Mouse (Mus musculus) embryonic facial prominence, embryonic 14.5 days (tissue): ENCODE measurements around the gene Gpr132. TPM values are rescaled to one million over a fixed set of nuclear protein-coding genes. Genes with fewer than 3 reads are reported as not detected.
A peak's percentile ranks its signal among the peaks of the same experiment; 100 is the strongest.

Experiments used
- ATAC-seq: fragments of 200-750 bp; cut with Nextera tagmentation; 2 replicates; pipeline ENCODE4 v1.8.0; 2017; ENCODE audit warnings: low read depth, moderate number of reproducible peaks, moderate TSS enrichment
- DNase-seq: peaks from one replicate; pipeline ENCODE4 v3.0.0-alpha.2; 2015; ENCODE audit warnings: low spot score
- H3K27ac ChIP-seq: fragments of 300-500 bp; sonication (generic); replicated peaks from 2 replicates; pipeline ENCODE4 v1.5.1; 2014; ENCODE audit warnings: low read depth, mild to moderate bottlenecking, low read length, moderate library complexity
- H3K27me3 ChIP-seq: fragments of 300-500 bp; sonication (generic); replicated peaks from 2 replicates; pipeline ENCODE4 v1.6.1; 2014; ENCODE audit warnings: low read length; ENCODE audit not compliant: control insufficient read depth, insufficient read depth
- H3K36me3 ChIP-seq: fragments of 300-500 bp; sonication (generic); 2 replicates; pipeline ENCODE4 v1.6.1; 2014; ENCODE audit warnings: low read length, mixed read lengths; ENCODE audit not compliant: control insufficient read depth, insufficient read depth
- H3K4me1 ChIP-seq: fragments of 300-500 bp; sonication (generic); 2 replicates; pipeline ENCODE4 v1.6.1; 2014; ENCODE audit warnings: antibody characterized with exemption, low read length; ENCODE audit not compliant: control insufficient read depth, insufficient read depth
- H3K4me2 ChIP-seq: fragments of 300-500 bp; sonication (generic); 2 replicates; pipeline ENCODE4 v1.6.1; 2014; ENCODE audit warnings: low read depth, mild to moderate bottlenecking, low read length, moderate library complexity, mixed read lengths
- H3K4me3 ChIP-seq: fragments of 300-500 bp; sonication (generic); 2 replicates; pipeline ENCODE4 v1.5.1; 2014; ENCODE audit warnings: low read depth, mild to moderate bottlenecking, low read length
- H3K9ac ChIP-seq: fragments of 300-500 bp; sonication (generic); 2 replicates; pipeline ENCODE4 v1.6.1; 2014; ENCODE audit warnings: low read depth, mild to moderate bottlenecking, low read length, moderate library complexity, mixed read lengths
- H3K9me3 ChIP-seq: fragments of 300-500 bp; sonication (generic); 2 replicates; pipeline ENCODE4 v1.6.1; 2016; ENCODE audit warnings: low read length; ENCODE audit not compliant: control insufficient read depth
- WGBS: fragments of 180-500 bp; shearing (Covaris S2); extraction: QIAGEN DNeasy Blood & Tissue Kit; methylation state at CpG from one replicate; pipeline ENCODE4 v1.1.7; 2014; 5-methylcytosine and 5-hydroxymethylcytosine counted together
- polyA plus RNA-seq: library from polyadenylated mRNA; unstranded; fragments of >200 nt; fragmentation: Nextera tagmentation; extraction: Ambion mirVana; gene quantifications from 2 replicates; pipeline ENCODE4 v1.2.1, GENCODE M21; 2014

Gpr132 gene
- polyA plus RNA-seq, 1 experiment from 2014 or later: 0.54 TPM

DNA sequence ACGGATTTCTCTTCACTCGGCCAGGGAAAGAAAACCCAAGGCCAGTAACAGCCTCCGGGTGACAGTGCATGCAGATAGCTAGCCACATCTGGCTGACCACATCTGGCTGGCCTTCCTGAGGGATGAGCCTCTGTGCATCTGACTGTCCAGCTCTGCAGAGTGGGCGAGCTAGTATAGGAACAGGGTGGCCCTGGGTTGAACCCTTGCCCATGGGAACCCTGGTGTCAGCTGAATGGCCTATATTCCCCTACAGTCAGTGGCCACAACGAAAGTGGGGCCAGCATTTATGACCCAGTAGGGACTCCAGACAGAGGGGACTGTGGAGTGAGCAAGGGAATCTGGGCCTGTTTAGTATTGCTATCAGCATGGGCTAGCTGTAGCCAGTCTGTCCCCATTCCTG, 37.0 kb upstream of the Gpr132 start:
- DNase-seq (no peak), ATAC-seq (no peak)
- 91% methylated on average over 5 of the region's 5 CpGs for WGBS
- Histone ChIP-seq H3K9me3 (no peaks in the 10 kb centered on the region), H3K9ac (no peak overlapping the region), H3K27ac (no peak overlapping the region), H3K4me3 (no peak overlapping the region), H3K4me2 (no peak overlapping the region), H3K27me3 (no peaks in the 10 kb centered on the region), H3K36me3 (no peaks in the 10 kb centered on the region), H3K4me1 (no peaks in the 10 kb centered on the region)

DNA sequence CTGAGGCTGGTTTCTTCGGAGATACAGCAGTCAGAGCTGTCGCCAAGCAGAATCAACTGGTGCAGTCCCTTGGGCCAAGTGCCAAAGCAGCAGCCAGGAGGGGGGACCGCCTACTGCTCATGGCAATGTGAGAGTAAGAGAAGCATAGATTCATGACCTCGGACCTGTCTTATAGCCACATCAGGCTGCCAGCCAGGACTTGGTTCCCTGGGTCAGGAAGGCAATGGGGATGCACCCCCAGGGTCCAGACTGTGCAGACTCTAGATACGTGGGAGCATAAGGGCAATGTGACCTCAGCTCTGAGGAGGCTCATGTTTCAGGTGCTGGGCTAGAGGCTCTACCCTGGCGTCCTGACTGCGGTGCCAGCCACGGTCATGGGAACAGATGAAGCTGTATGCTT, 35.9 kb upstream of the Gpr132 start:
- H3K4me1 ChIP-seq: no peaks in the 10 kb centered on the region
- no peak overlapping the region for H3K4me3 ChIP-seq
- no peak overlapping the region for H3K27ac ChIP-seq
- no peaks in the 10 kb centered on the region for H3K27me3 ChIP-seq
- no peak overlapping the region for H3K4me2 ChIP-seq
- 60% methylated on average over 8 of the region's 8 CpGs for WGBS
- H3K36me3 ChIP-seq: no peaks in the 10 kb centered on the region
- no peaks in the 10 kb centered on the region for H3K9me3 ChIP-seq
- no peak for ATAC-seq
- DNase-seq: no peak
- no peak overlapping the region for H3K9ac ChIP-seq

DNA sequence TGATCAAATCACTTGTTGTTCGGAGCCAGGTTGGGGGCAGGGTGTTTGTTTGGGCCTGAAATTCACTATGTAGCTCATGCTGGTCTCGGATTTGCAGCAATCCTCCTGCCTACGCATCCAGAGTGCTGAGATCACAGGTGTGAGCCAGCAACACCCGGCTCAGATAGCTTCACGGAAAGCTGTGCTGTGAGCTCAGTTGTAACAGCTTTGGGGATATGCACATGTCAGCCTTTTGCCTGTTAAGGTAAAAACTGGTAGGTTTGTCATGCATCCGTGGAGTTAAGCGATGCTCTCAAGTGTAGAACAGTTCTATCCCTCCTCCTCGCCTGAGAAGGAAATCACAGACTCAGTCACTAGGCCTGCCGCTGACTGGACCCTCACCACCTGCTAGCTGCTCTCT, 32.6 kb upstream of the Gpr132 start:
- Histone ChIP-seq H3K4me2 (no peak overlapping the region), H3K4me1 (peaks cover 6% of the 10 kb centered on the region; the same call in 1 of the 2 replicates), H3K9ac (no peak overlapping the region), H3K9me3 (no peaks in the 10 kb centered on the region), H3K36me3 (no peaks in the 10 kb centered on the region), H3K27ac (no peak overlapping the region), H3K27me3 (no peaks in the 10 kb centered on the region), H3K4me3 (no peak overlapping the region)
- WGBS: 86% methylated on average over 9 of the region's 9 CpGs
- DNase-seq (no peak), ATAC-seq (no peak)

DNA sequence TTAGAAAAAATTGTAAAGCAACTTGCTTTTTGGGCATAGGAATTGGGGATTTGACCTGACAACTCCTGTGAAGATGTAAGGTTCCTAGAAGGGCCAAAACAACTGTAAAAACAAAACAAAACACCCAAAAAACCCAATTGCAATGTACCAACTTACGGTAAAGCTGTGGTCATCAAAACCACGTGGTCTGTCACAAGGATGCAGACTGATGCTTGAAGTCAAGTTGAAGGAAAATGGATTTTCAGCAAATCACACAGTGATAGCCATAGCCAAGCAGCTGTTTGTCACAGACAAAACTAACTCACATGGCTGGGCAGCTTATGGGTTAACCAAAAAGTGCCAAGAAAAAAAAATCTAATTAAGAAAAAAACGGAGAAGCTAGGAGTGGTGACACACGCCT, 30.9 kb upstream of the Gpr132 start:
- no peak for DNase-seq
- WGBS: 40% methylated on average over 4 of the region's 4 CpGs
- ATAC-seq: no peak

DNA sequence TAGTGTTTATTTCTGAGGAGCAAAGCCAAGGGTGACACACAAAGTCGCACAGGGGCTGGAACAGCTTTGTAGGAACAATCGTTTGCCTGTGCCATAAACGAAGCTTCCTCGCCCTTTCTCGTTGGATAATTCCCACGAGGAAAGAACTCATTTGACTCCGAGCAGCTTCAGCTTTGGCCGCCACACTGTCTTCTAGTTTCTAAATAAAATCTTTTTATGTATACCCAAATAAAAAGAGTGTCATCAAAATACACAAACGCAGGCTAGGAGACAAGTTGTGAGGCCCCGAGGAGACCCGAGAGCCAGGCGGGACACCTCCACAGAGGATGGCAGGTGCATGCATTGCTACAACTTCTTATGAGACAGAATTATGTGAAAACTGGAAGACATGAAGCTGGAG, 30.3 kb upstream of the Gpr132 start:
- no peak overlapping the region for H3K27ac ChIP-seq
- DNase-seq (no peak), ATAC-seq (no peak)
- H3K4me2 ChIP-seq: no peak overlapping the region
- no peaks in the 10 kb centered on the region for H3K9me3 ChIP-seq
- H3K4me1 ChIP-seq: peaks cover 6% of the 10 kb centered on the region; the same call in 1 of the 2 replicates
- H3K27me3 ChIP-seq: no peaks in the 10 kb centered on the region
- H3K36me3 ChIP-seq: no peaks in the 10 kb centered on the region
- no peak overlapping the region for H3K9ac ChIP-seq
- no peak overlapping the region for H3K4me3 ChIP-seq
- WGBS: 69% methylated on average over 12 of the region's 12 CpGs

More for the DNA sequence above, 30.9 kb upstream of the Gpr132 start:
- peaks cover 6% of the 10 kb centered on the region; the same call in 1 of the 2 replicates for H3K4me1 ChIP-seq
- H3K27ac ChIP-seq: no peak overlapping the region
- H3K4me2 ChIP-seq: no peak overlapping the region
- H3K9me3 ChIP-seq: no peaks in the 10 kb centered on the region
- no peak overlapping the region for H3K4me3 ChIP-seq
- H3K36me3 ChIP-seq: no peaks in the 10 kb centered on the region
- no peaks in the 10 kb centered on the region for H3K27me3 ChIP-seq
- H3K9ac ChIP-seq: no peak overlapping the region

DNA sequence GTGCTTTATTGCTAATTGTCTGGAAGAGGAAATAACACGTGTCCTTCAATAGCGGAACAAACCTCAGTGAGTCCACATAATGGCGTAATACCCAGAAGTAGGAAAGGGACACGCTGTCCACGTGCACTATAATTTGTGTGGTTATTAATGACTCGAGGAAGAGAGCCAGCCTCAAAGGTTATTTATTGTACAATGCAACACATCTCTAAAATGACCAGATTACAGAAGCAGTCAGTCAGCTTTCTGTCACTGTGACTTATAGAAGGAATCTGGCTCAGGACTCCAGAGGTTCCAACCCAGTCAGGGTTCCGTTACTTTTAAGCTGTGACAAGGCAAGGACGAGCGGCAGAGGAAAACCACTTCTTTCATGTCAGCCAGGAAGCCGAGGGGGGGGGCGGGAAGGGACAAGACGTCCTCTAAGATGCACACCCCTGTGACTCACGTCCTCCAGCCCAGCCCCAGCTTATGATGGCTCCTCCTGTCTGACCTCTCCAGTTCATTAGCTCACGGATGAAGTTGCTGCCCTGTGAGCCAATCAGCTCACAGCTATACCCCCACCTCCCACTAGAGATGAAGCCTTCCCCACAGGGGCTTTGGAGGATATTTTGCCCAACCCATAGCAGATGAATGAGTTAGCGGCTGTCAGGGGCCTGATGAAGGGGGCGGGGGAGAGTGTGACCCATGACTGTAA, 29.6 kb upstream of the Gpr132 start:
- H3K4me3 ChIP-seq: no peak overlapping the region
- no peak overlapping the region for H3K9ac ChIP-seq
- H3K27ac ChIP-seq: no peak overlapping the region
- peak overlapping the region; percentile 16; the same call in 1 of the 2 replicates for H3K4me2 ChIP-seq
- H3K27me3 ChIP-seq: no peaks in the 10 kb centered on the region
- DNase-seq (peak; percentile 70), ATAC-seq (peak; percentile 80)
- 29% methylated on average over 15 of the region's 16 CpGs for WGBS
- peaks cover 6% of the 10 kb centered on the region; the same call in 1 of the 2 replicates for H3K4me1 ChIP-seq
- no peaks in the 10 kb centered on the region for H3K9me3 ChIP-seq
- H3K36me3 ChIP-seq: no peaks in the 10 kb centered on the region

DNA sequence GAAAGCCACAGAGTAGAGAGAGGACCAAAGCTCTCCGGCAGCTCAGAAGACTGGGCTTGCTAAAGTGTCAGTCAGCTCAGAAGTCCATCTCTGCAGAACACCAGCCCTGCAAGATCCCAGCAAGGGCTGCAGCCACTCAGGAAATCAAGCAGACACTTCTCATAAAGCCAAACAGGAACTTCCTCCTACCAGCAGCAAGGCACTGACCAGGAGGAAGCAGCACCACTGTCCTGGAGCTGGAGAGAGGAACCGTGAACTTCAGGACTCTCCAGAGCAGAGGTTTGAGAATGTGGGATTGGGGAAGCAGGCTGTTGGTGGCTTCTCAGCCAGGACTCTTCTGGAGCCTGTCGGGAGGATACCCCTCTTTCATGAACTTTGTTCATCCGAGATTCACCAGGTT, 26.9 kb upstream of the Gpr132 start:
- H3K9ac ChIP-seq: no peak overlapping the region
- DNase-seq (no peak), ATAC-seq (no peak)
- H3K4me2 ChIP-seq: no peak overlapping the region
- no peak overlapping the region for H3K4me3 ChIP-seq
- H3K27ac ChIP-seq: no peak overlapping the region
- WGBS: 77% methylated on average over 4 of the region's 4 CpGs
- no peaks in the 10 kb centered on the region for H3K9me3 ChIP-seq
- peaks cover 6% of the 10 kb centered on the region; the same call in 1 of the 2 replicates for H3K4me1 ChIP-seq
- no peaks in the 10 kb centered on the region for H3K27me3 ChIP-seq
- no peaks in the 10 kb centered on the region for H3K36me3 ChIP-seq

DNA sequence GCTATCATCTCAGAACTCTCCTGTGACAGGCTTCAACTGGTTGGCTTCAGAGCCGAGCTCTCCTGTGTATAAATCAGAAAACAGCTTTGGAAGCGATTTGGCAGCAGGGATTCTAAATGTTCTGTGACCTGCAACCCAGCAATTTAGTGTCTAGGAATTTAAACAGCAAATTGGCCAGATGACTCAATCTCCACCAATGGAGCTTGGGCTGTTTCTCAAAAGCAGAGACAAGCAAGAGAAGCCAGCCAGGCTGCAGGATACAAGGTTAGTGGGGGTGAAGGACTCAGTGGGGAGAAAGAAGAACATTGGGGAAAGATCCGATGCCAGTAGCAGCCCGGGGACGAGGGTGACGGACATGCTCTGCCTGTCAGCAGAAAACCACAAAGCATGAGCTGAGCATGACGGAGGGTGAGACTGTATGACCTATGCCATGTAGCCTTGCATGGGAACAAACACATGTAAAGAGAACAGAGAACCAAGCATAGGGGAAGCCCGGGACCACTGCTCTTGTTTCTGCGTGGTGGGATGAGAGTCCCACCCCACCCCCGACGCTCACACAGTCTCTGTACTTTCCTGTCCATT, 26.4 kb upstream of the Gpr132 start:
- no peak for ATAC-seq
- Histone ChIP-seq H3K9me3 (no peaks in the 10 kb centered on the region), H3K4me2 (no peak overlapping the region), H3K4me3 (no peak overlapping the region), H3K27me3 (no peaks in the 10 kb centered on the region), H3K36me3 (no peaks in the 10 kb centered on the region), H3K4me1 (peaks cover 6% of the 10 kb centered on the region; the same call in 1 of the 2 replicates), H3K27ac (no peak overlapping the region), H3K9ac (no peak overlapping the region)
- no peak for DNase-seq
- WGBS: 50% methylated on average over 11 of the region's 11 CpGs

DNA sequence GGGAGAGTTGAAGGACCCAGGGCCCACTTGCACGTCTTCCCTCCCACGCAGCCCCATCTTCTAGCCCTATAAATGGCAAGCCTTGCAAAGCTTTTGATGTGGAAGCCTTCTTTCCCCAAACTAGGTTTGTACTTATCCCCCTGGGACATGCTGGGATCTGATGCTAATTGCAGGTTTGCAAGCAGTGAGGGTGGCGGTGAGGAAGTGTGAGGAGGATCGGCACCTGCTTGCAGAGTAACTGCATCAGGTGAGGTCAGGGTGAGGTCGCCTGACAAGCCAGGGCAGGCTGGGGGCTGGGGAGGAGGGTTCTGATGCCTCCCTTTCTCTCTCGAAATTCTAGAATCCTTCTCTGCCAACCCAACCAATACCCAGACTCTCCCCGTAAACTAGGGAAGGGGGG, 17.4 kb upstream of the Gpr132 start:
- Histone ChIP-seq H3K9me3 (peaks cover 3% of the 10 kb centered on the region; the same call in 1 of the 2 replicates), H3K36me3 (no peaks in the 10 kb centered on the region), H3K27me3 (no peaks in the 10 kb centered on the region), H3K27ac (no peak overlapping the region), H3K9ac (no peak overlapping the region), H3K4me2 (no peak overlapping the region), H3K4me3 (no peak overlapping the region), H3K4me1 (no peaks in the 10 kb centered on the region)
- peak; percentile 83 for DNase-seq
- WGBS: 37% methylated on average over 7 of the region's 7 CpGs
- peak; percentile 82; the same call in 1 of the 2 replicates for ATAC-seq
